Mouse (Mus musculus) activated CD4-positive, CD25-positive, alpha-beta regulatory T cell (primary cell): ENCODE data around the gene Aoc2. TPM values are rescaled to one million over a fixed set of nuclear protein-coding genes. Genes with fewer than 3 reads are reported as not detected.

Experiments
- polyA plus RNA-seq, 2 experiments: library from polyadenylated mRNA; unstranded; fragments of 100-300 nt; shearing (Covaris generic); gene quantifications; one replicate each; pipeline ENCODE4 v1.2.1; 2017

The Aoc2 gene
- 1 to 10 TPM; 1.8 to 2.4 TPM for polyA plus RNA-seq

DNA sequence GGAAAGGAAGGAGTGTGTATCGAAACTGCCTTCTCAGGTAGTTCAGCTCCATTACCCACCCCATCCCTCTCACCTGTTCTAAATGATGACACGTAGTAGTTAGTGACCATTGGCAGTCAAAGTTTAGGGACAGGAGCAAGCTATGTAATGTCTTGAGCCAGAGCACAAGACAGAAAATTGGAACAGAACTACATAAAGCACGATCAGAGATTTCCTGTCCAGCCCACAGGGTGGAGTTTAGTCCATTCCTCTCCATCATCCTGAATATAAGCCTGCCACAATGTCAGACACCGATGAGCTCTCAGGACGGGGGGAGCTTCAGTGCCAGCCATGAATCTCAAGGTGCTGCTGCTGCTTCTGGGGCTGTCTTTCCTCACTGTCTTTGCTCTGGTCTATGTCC, at the start of gene Aoc2:
Aoc2 (plus strand) TSS at position 301 of the 400 bp plus-strand sequence.

DNA sequence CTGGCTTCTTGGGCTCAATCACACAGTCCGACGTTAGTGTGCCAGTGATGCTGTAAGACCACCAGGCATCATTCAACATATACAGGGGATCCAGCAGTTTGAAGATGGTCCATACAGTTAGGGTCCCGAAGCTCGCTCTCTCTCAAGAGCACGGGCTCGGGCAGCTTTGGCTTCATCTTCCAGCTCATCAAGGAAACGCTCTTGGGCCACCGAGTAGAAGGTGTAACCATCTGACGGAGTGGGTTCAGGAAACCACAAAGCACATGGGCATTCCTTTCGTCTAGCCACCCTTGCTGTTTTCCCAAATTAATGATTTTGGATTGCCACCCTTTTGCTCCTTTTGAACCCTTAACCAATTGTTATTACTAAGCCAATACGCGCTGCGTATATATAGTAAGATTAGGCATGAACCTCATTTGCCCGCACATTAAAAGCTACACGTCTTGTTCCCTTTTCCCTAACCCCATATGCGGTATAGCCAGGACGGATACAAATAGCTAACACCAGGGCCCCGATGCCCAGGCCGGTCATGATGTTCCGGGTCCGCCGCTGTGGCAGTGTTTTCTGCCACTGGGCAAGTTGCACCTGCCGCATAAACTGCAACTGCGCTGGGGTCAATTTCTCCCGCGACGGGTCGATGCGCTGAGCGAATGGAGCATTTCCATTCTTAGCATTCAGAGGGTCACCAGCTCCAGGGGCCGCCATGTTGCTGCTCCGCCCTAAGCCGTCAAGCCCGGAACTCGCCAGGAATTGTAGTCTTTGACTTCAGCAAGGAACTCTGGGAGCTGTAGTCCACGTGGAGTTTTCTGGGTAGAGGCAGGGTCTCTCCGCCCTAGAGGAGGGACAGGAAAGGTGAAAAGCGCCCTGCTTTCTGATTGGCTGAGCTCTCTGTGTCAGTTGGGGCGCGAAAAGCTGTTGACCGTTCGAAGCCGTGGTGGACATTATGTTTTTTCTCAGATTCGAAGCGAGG, 46.4 kb upstream of the Aoc2 start, which contains the start of the genes Cntd1 and Coa3:
Cntd1 (plus strand) TSS at position 790 of the 970 bp plus-strand sequence.
Coa3 (minus strand) TSS at position 892 of the 970 bp plus-strand sequence.

DNA sequence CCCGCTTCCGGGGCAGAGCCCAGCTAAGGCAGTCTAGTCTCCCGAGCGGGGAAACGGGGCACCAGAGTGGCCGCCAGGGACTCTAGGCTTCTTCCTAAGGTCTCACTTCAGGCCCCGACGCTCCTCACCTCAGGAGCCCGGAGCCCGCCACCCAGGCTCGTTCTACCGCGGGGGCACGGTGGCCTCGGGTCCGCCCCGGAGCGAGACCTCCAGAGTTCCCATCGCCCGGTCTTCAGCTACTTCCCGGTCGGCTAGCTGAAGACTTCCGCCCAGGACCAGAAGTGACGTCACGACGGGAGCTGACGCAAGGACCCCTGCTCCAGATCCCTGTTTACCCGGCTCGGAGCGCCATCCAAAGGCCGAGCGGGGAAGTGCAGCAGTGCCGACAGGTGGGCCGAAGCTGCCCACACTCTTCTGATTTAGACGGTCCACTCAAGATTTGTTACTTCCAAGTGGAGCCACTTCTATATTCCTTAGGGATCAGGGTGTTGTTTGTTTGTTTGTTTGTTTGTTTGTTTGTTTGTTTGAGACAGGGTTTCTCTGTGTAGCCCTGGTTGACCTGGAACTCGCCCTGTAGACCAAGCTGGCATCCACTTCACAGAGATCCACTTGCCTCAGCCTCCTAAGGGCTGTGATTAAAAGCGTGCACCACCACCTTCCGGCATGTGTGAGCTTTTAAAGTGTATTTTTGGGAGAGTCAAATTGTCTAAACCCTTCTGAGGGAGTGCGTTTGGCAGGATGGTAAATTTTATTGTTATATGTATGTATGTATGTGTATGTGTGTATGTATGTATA, 22.7 kb upstream of the Aoc2 start, which contains the start of gene Becn1:
Becn1 (minus strand) TSS at position 283 of the 795 bp plus-strand sequence.

DNA sequence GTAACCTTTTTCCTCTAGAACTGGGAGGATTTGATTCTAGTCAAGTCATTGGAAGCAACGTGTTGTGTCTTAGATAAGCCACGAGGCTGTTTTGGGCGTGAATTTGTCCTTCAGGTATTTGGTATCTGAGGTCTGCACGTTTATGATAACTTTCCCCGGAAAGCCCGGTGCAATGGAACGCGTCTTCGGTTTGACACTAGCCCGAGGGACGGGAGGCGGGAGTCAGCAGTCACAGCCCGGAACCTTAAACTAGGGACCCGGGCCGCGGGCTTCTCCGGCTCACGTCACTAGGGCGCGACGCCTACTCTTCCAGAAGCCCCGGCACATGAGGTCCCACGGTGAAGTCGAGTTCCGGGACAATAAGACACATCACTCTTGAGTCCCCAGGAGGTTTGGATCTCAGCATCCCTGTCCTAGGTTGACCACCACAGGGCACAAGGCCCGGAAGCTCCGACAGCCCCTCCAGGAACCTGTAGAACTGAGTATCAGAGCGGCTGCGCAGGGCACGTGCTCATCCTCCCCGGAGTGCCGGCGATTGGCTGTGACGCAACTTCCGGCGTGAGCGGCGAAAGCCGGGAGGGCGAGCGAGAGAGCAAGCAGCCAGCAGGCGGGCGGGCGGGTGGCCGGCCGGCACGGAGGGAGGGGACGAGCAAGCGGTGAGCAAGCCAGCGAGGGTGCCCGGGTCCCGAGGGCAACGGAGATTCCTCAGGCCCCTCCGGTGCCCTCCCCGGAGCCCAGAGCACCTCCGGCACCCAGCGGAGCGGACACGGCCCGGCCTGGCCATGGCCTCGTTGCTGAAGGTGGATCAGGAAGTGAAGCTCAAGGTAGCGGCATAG, 9.0 kb upstream of the Aoc2 start, which contains the start of gene Psme3:
Psme3 (plus strand) TSS at position 549 of the 836 bp plus-strand sequence.

DNA sequence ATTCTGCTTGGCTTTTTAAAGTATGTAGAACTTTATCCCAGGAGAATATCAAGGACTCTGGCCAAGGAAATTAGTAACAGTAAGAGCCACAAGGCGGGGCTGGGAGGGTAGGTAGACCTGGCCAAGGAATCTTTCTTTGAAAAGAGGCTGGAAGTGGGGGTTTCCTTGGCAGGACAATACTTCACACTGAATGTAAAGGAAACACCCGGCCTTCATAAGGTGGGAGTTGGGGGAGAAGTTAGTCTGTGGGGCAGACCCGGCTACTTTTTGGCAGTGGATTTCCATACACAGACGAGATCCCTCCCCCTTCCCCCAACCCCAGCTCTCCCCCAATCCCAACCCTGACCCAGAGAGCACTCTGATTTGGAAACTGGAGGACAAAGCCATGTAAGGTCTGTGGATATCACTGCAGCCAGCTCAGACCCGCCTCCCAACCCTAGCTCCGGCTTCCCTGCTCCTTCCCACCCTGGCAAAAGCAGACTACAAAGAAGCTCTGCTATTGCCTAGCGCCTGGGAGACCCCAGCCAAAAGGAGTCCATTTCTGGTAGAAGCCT, 5.6 kb downstream of the Aoc2 start, which contains the start of gene Aoc3:
Aoc3 (plus strand) TSS at position 235 of the 554 bp plus-strand sequence.

DNA sequence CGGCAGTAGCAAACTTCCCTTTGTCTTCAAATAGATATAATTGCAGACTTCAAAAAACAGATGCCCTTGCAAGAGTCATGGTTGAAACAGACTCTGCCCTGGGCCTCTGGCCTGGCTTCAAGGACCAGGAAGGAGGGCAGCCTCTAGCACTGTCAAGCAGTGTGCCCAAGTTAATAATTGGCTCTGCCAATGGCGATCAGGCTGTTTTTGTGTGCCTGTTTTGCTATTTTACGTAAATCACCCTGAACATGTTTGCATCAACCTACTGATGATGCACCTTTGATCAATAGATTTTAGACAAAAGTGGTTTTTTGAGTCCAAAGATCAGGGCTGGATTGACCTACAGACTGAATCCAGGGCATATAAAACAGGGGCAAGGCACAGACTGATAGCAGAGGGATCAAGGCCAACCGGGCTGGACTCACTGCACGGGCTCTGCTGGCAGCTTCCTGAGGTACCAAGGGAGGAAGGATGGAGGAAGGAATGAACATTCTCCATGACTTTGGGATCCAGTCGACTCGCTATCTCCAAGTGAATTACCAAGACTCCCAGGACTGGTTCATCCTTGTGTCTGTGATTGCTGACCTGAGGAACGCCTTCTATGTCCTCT, 42.6 kb downstream of the Aoc2 start, which contains the start of gene G6pc:
G6pc (plus strand) TSS at position 236 of the 610 bp plus-strand sequence.

Other genes starting within 250 kb of the Aoc2 start
- gene Hsd17b1, start 246.7 kb upstream of the Aoc2 start, polyA plus RNA-seq: under 1 TPM in 1 of 2 experiments, not detected in 1; 0.52 TPM
- 10 to 100 TPM; 32.3 to 36.4 TPM for gene Coasy, start 242.5 kb upstream of the Aoc2 start, polyA plus RNA-seq
- 10 to 100 TPM; 90.2 to 93.1 TPM for gene Mlx, start 237.8 kb upstream of the Aoc2 start, polyA plus RNA-seq
- gene Psmc3ip, start 229.6 kb upstream of the Aoc2 start, polyA plus RNA-seq: 1 to 10 TPM; 7.1 to 8.4 TPM
- 10 to 100 TPM; 61.6 to 75.9 TPM for gene Retreg3, start 205.2 kb upstream of the Aoc2 start, polyA plus RNA-seq
- 10 to 100 TPM; 31.0 to 43.3 TPM for gene Tubg1, start 205.1 kb upstream of the Aoc2 start, polyA plus RNA-seq
- 1 to 10 TPM in 1 of 2 experiments, under 1 TPM in 1; 0.48 to 2.5 TPM for gene Tubg2, start 169.2 kb upstream of the Aoc2 start, polyA plus RNA-seq
- gene Cntnap1, start 154.5 kb upstream of the Aoc2 start, polyA plus RNA-seq: under 1 TPM; 0.17 to 0.28 TPM
- gene Plekhh3, start 153.7 kb upstream of the Aoc2 start, polyA plus RNA-seq: 1 to 10 TPM in 1 of 2 experiments, under 1 TPM in 1; 0.61 to 1.3 TPM
- gene Ccr10, start 149.6 kb upstream of the Aoc2 start, polyA plus RNA-seq: 10 to 100 TPM in 1 of 2 experiments, under 1 TPM in 1; 0.92 to 15.6 TPM
- gene Ezh1, start 98.6 kb upstream of the Aoc2 start, polyA plus RNA-seq: 10 to 100 TPM; 43.0 to 68.3 TPM
- gene Ramp2, start 79.0 kb upstream of the Aoc2 start, polyA plus RNA-seq: under 1 TPM; 0.41 to 0.55 TPM
- 100 to 1,000 TPM; 156 to 177 TPM for gene Vps25, start 71.4 kb upstream of the Aoc2 start, polyA plus RNA-seq
- 1 to 10 TPM; 1.3 to 5.1 TPM for gene Wnk4, start 64.5 kb upstream of the Aoc2 start, polyA plus RNA-seq
- 1 to 10 TPM in 1 of 2 experiments, under 1 TPM in 1; 0.41 to 1.2 TPM for gene Cntd1, start 46.1 kb upstream of the Aoc2 start, polyA plus RNA-seq
- 100 to 1,000 TPM; 101 to 118 TPM for gene Coa3, start 45.9 kb upstream of the Aoc2 start, polyA plus RNA-seq
- 100 to 1,000 TPM; 223 to 228 TPM for gene Becn1, start 22.8 kb upstream of the Aoc2 start, polyA plus RNA-seq
- gene Psme3, start 8.8 kb upstream of the Aoc2 start, polyA plus RNA-seq: 100 to 1,000 TPM; 157 to 201 TPM
- not detected for gene Aoc3, start 5.5 kb downstream of the Aoc2 start, polyA plus RNA-seq
- not detected for gene G6pc, start 42.5 kb downstream of the Aoc2 start, polyA plus RNA-seq
- gene Aarsd1, start 92.6 kb downstream of the Aoc2 start, polyA plus RNA-seq: 10 to 100 TPM; 33.3 to 40.7 TPM
- 1 to 10 TPM; 3.0 to 3.5 TPM for gene Gm27029, start 99.7 kb downstream of the Aoc2 start, polyA plus RNA-seq
- 10 to 100 TPM; 17.1 to 29.7 TPM for gene Rundc1, start 100.0 kb downstream of the Aoc2 start, polyA plus RNA-seq
- 1 to 10 TPM; 4.2 to 4.6 TPM for gene Ptges3l, start 100.3 kb downstream of the Aoc2 start, polyA plus RNA-seq
- gene Rpl27, start 117.2 kb downstream of the Aoc2 start, polyA plus RNA-seq: 100 to 1,000 TPM; 318 to 457 TPM
- 100 to 1,000 TPM; 188 to 201 TPM for gene Ifi35, start 123.3 kb downstream of the Aoc2 start, polyA plus RNA-seq
- gene Rnd2, start 139.9 kb downstream of the Aoc2 start, polyA plus RNA-seq: under 1 TPM; 0.21 to 0.35 TPM
- under 1 TPM; 0.32 to 0.74 TPM for gene Vat1, start 141.2 kb downstream of the Aoc2 start, polyA plus RNA-seq
- 1 to 10 TPM; 4.3 to 7.9 TPM for gene Brca1, start 226.9 kb downstream of the Aoc2 start, polyA plus RNA-seq
- 10 to 100 TPM; 66.8 to 74.1 TPM for gene Nbr1, start 227.1 kb downstream of the Aoc2 start, polyA plus RNA-seq